Mouse (Mus musculus) gastrocnemius, postnatal 14 days (tissue): ENCODE results near the gene Rsg1. TPM values are rescaled to one million over a fixed set of nuclear protein-coding genes. Genes with fewer than 3 reads are reported as not detected.

Experiments
- DNase-seq: peaks from one replicate; pipeline ENCODE4 v3.0.0; 2021; ENCODE audit warnings: mixed read lengths
- intact Hi-C: fragments of 180-260 bp; cut with DNase I; formaldehyde crosslinking; loops from one replicate; pipeline ENCODE4 v1.15.1; 2025; ENCODE audit warnings: low total_unique reads
- total RNA-seq, 2 experiments: library from RNA; stranded (reverse); gene quantifications; 2 replicates each; pipeline ENCODE4 v1.2.3; 2021

The Rsg1 gene
- total RNA-seq, 2 experiments from 2014 or later, result 0.21 to 0.38 TPM

GRCm38 (mm10) chr4:141243636-141244035 lies 29.9 kb downstream of the Rsg1 start:
- intact Hi-C loops, result no loop called here
- no peak for DNase-seq

DNA sequence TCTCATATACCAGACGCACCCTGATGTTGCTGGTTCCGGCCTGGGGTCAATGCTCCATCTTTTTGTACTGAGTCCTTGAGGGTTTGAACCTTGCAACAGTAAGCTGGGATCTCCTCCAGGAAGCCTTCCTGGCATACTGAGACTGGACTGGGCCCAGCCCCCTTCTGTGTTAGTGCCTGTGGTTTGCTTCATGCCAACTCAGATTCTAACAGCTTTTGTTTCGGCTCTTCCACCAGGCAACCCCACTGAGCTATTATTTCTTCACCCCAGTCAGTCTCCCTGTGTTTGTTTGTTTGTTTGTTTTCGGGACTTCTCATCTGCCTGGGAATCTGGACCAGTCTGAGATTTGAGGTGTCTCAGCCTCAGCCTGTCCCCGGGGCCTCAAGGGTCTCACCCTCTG lies 30.6 kb downstream of the Rsg1 start:
- intact Hi-C loops, result no loop called here
- no peak for DNase-seq

GRCm38 (mm10) chr4:141244931-141245425 lies 31.2 kb downstream of the Rsg1 start:
- intact Hi-C loops, result no loop called here

DNA sequence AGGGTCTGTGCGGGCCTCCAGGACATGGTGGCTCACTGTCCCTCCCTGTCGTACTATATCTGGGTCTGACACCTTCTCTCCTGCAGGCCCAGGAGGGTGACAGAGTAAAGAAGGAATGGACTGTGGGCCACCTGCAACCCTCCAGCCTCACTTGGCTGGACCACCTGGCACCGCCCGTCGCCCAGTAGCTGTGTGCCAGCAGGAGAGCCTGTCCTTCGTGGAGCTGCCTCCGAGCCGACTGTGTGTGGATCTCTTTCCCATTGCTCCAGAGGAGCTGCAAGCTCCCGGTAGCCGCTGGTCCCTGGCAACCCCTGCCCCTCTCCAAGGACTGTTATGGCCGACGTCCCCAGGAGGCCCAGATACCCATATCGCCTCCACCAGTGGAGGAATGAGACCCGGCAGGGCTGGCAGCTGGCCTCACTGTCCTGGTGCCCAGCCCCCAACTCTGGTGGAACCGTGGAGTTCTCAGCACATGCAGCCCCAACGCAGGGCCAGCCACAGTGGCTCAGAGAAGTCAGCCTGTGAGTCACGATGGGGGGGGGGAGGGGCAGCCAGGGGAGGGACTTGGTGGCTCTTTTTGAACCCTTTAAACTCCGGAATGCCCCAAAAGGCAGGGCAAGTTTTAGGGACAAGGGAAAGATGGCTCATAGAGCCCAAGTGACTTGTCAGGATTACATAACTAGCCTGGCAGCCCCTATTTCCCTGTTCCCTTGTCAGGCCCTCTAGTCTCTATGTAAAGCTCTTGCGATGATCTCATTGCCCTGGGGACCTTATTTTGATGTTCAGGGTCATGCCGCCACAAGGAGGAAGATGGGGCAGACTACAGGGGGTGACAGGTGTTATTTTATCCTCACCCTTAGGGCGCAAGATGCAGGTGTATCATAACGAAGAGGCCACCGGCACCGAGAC lies 32.6 kb downstream of the Rsg1 start:
- no peak for DNase-seq
- intact Hi-C loops, result no loop called here

More at GRCm38 (mm10) chr4:141244931-141245425, 31.2 kb downstream of the Rsg1 start:
- DNase-seq, result peak; percentile 61

- no peak for DNase-seq
- intact Hi-C loops, result no loop called here
Observed at GRCm38 (mm10) chr4:141246998-141247350, 33.2 kb downstream of the Rsg1 start.

DNA sequence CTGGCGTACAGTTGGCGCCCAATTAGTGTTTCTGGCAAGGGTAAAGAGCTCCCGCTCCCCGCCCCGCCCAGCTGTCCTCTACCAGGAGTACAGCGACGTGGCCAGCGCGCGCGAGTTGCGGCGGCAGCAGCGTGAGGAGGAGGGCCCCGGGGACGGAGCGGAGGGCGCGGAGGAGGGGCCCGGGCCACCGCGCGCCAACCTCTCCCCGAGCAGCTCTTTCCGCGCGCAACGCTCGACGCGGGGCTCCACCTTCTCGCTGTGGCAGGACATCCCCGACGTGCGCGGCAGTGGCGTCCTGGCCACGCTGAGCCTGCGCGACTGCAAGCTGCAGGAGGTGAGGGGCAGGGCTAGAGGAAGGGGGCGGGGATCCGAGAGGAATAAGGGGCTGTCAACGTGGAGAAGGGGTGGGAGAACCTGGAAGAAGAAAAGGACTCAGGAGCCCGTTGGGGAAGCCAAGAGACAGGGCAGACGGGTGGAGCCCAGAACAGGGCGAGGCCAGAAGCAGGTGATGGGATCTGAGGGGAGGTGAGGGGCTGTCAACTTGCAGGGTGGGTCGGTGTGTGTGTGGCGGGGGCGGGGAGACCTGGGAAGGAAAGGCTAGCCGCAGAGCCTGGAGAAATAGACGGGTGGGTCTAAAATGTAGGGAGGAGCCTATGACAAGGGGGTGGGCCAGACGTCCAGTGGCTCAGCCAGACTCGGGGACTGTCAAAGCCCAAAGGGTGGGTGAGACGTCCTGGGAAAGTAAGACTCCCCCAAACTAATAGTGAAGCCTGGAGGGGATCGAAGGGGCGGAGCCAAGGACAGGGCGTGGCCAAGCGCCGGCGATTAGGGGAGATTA lies 34.2 kb downstream of the Rsg1 start:
- peak; percentile 64 for DNase-seq
- intact Hi-C loops, result no loop called here

DNA sequence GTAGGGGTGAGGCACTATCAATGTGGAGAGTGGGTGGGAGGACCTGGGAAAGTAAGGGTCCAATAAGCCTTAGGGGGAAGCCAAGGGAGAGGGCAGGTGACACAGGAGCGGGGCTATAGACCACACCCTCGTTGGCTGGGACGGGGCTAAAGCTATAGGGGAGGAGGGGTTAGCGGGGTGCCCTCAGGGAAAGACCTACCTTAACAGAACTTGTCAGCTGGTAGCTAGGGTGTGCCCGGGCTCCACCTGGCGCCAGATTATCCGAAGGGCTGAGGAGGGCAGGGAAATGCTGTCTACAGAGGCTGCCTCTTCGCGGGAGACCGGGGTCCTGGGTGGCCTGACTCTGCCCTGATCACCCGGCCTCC lies 34.8 kb downstream of the Rsg1 start:
- intact Hi-C loops, result no loop called here
- DNase-seq, result no peak

GRCm38 (mm10) chr4:141249383-141249782 lies 35.6 kb downstream of the Rsg1 start:
- no peak for DNase-seq
- intact Hi-C loops, result no loop called here

DNA sequence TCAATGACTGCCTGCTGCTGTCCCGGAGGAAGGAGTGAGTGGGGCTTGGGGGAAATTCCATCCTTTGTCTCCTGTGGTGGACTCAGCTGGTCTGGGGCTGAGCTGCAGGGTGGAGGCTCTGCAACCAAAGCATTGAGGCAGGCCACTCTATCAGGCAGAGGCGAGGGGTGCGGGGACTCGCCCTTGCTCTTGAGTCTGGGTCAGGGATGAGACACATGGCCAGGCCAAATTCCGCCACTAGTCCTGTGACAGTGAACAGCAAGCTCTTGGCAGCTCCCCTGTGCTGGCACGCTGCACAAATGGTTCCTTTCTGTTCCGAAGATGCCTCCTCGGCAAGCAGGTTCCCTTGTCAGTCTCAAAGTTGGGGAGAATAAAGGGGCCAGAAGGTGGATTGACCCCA lies 37.3 kb downstream of the Rsg1 start:
- intact Hi-C loops, result no loop called here
- no peak for DNase-seq

DNA sequence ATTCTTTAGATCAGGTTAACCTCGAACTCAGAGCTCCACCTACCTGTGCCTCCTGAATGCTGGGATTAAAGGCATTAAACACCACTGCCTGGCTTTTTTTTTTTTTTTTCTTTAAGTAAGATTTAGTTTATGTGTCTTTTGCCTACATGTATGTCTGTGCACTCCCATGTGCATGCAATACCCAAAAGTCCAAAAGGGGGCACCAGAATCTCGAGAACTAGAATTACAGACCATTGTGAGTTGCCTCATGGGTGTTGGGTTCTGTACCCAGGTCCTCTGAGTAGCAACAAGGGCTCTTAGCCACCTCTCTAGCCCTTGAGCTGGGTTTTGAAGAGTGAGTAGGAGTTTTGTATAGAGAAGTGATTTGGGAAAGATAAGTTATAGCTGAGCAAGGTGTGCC lies 38.9 kb downstream of the Rsg1 start:
- intact Hi-C loops, result no loop called here
- no peak for DNase-seq

- DNase-seq, result peak; percentile 67
- intact Hi-C loops, result no loop called here
Observed at GRCm38 (mm10) chr4:141254234-141254633, 40.5 kb downstream of the Rsg1 start.

GRCm38 (mm10) chr4:141257440-141257839 lies 43.7 kb downstream of the Rsg1 start:
- DNase-seq, result no peak
- intact Hi-C loops, result no loop called here

- DNase-seq, result no peak
- intact Hi-C loops, result no loop called here
Observed at GRCm38 (mm10) chr4:141259413-141259812, 45.7 kb downstream of the Rsg1 start.

- intact Hi-C loops, result loop anchor here (10.0 kb wide), 1 partner anchor 115 kb away; the partner anchor contains the start of gene Fbxo42
- no peak for DNase-seq
Observed at GRCm38 (mm10) chr4:141260007-141260723, 46.4 kb downstream of the Rsg1 start.

DNA sequence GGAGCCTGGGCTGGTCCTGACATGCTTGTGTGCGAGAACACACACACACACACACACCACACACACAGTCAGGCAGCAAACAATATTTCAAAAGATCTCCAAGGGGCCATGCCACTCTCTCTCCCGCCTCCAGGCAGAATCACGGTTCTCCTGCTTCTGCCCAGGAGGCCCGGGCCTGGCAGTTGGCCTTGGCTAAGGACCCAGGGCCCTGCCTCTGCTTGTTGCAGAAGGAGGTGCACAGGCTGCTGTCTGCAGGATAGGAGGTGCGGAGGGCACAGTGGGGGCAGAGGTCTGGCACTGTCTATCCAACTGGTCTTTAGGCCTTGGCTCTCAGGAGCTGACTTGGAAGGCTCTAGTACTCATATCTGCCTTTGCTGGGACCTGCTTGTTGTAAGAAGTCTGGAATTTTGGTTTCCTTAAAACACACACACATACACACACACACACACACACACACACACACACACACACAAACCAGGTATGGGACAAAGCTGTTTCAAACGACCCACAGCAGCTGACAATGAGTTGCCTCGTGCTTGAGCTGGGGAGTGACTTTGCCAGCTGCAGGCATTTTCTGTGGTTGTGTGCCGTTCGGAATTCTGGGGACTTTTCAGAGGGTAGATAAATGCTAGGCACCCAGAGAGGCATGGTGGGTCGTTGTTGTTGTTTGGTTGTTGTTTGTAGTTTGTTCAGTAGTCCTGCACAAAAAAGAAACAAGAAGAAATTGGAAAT lies 49.3 kb downstream of the Rsg1 start:
- no peak for DNase-seq
- intact Hi-C loops, result loop anchor here (10.0 kb wide), 1 partner anchor 118 kb away; the partner anchor contains the start of gene Fbxo42

DNA sequence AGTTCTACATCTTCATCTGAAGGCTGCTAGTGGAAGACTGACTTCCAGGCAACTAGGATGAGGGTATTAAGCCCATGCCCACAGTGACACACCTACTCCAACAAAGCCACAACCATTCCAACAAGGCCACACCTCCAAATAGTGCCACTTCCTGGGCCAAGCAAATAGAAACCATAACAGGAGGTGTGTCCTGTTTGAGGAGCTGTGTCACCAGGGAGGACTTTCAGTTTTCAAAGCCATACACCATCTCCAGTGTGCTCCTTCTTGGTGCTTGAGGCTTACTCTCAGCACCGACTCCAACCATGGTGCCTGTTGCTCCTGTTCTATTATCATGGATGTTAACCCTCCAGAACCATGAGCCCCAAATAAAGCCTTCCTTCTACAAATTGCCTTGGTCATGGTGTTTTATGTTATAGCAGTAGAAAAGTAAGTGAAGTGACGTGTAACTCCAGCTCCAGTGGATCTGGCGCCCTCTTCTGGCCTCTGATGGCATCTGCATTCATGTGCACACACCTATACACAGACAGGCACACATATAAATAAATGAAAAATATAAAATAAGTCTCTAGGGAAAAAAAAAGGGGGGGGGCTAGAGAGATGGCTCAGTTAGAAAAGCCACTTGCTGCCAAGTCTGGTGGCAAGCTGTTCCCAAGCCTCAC lies 52.4 kb downstream of the Rsg1 start:
- no peak for DNase-seq
- intact Hi-C loops, result loop anchor here (10.0 kb wide), 1 partner anchor 121 kb away; the partner anchor contains the start of gene Fbxo42

DNA sequence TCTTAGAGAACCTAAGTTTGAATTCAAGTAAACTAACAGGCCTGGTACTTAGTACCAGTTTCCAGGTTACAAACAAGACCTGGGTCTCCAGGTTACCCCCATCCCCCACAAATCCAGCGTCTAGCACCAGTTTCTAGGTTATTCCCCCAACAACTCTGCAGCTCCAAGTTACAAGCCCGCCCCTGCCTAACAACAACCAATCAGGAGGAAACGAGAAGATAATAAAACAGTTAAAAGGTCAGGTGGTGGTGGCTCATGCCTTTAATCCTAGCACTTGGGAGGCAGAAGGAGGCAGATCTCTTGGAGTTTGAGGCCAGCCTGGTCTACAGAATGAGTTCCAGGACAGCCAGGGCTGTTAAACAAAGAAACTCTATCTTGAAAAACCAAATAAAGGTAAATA lies 53.5 kb downstream of the Rsg1 start:
- DNase-seq, result no peak
- intact Hi-C loops, result loop anchor here (10.0 kb wide), 1 partner anchor 122 kb away; the partner anchor contains the start of gene Fbxo42

DNA sequence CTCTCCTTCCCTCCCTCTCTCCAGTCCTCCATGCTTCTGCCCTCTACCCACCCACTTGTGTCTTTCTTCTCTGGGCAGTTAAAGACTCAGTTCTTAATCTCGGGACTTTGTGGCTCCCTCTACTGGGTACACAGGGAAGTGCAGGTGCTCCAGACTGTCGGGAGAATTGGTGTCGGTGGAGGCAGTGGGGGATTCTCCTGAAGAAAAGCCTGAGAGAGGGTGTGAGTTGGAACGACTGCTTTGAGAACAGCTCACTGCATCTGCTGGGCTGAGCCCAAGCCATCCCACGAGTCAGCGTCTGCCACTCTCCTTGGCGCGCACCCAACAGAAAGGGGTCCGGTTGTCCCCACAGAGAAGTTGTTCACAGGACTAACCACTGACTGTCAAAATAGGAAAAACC lies 54.1 kb downstream of the Rsg1 start:
- DNase-seq, result no peak
- intact Hi-C loops, result loop anchor here (10.0 kb wide), 1 partner anchor 123 kb away; the partner anchor contains the start of gene Fbxo42
